Mouse (Mus musculus) forebrain, embryonic 13.5 days (tissue): ENCODE data around the gene Slc35f1. TPM values are rescaled to one million over a fixed set of nuclear protein-coding genes. Genes with fewer than 3 reads are reported as not detected.
A peak's percentile ranks its signal among the peaks of the same experiment; 100 is the strongest.
"Not testable (repeated sequence)": the region's sequence is repeated elsewhere in the genome, so short reads cannot be mapped to it uniquely, and the experiment has no call there.

Experiments used
- ATAC-seq: fragments of 200-750 bp; cut with Nextera tagmentation; 2 replicates; pipeline ENCODE4 v1.8.0; 2017
- H3K27ac ChIP-seq: fragments of 300-500 bp; sonication (generic); 2 replicates; pipeline ENCODE4 v1.5.1; 2015; ENCODE audit warnings: inconsistent platforms, mild to moderate bottlenecking, moderate library complexity
- H3K27me3 ChIP-seq: fragments of 300-500 bp; sonication (generic); 2 replicates; pipeline ENCODE4 v1.6.1; 2015; ENCODE audit warnings: mild to moderate bottlenecking, inconsistent platforms
- H3K36me3 ChIP-seq: fragments of 300-500 bp; sonication (generic); 2 replicates; pipeline ENCODE4 v1.6.1; 2015; ENCODE audit warnings: mild to moderate bottlenecking, inconsistent platforms; ENCODE audit not compliant: poor library complexity, severe bottlenecking
- H3K4me1 ChIP-seq: fragments of 300-500 bp; sonication (generic); 2 replicates; pipeline ENCODE4 v1.6.1; 2015; ENCODE audit warnings: inconsistent platforms
- H3K4me2 ChIP-seq: fragments of 300-500 bp; sonication (generic); 2 replicates; pipeline ENCODE4 v1.6.1; 2015; ENCODE audit warnings: inconsistent platforms, mild to moderate bottlenecking, moderate library complexity
- H3K4me3 ChIP-seq: fragments of 300-500 bp; sonication (generic); 2 replicates; pipeline ENCODE4 v1.5.1; 2015; ENCODE audit warnings: mild to moderate bottlenecking, inconsistent platforms
- H3K9ac ChIP-seq: fragments of 300-500 bp; sonication (generic); 2 replicates; pipeline ENCODE4 v1.6.1; 2015; ENCODE audit warnings: mild to moderate bottlenecking, inconsistent platforms
- H3K9me3 ChIP-seq: fragments of 300-500 bp; sonication (generic); replicated peaks from 2 replicates; pipeline ENCODE4 v1.6.1; 2016; ENCODE audit warnings: inconsistent platforms
- WGBS: fragments of 180-500 bp; shearing (Covaris S2); methylation state at CpG from one replicate; pipeline ENCODE4 v1.1.7; 2015; 5-methylcytosine and 5-hydroxymethylcytosine counted together
- polyA plus RNA-seq: library from polyadenylated mRNA; unstranded; fragments of >200 nt; fragmentation: Nextera tagmentation; extraction: Ambion mirVana; gene quantifications from 2 replicates; pipeline ENCODE4 v1.2.1, GENCODE M21; 2015

Slc35f1 gene
- polyA plus RNA-seq, 1 experiment from 2014 or later: 26.1 TPM

GRCm38 (mm10) chr10:52877263-52878021 is 187.1 kb downstream of the Slc35f1 start:
- H3K27ac ChIP-seq: peak overlapping the region; percentile 79
- no peaks in the 10 kb centered on the region for H3K9me3 ChIP-seq
- ATAC-seq: peak; percentile 87
- WGBS: 14% methylated on average over 6 of the region's 6 CpGs
- H3K4me2 ChIP-seq: 0 out of 2 replicates have a peak overlapping the region, but pooled peaks have one; percentile 12
- H3K9ac ChIP-seq: no peak overlapping the region
- no peak overlapping the region for H3K4me3 ChIP-seq
- no peaks in the 10 kb centered on the region for H3K36me3 ChIP-seq
- no peaks in the 10 kb centered on the region for H3K27me3 ChIP-seq
- peaks cover 45% of the 10 kb centered on the region for H3K4me1 ChIP-seq

DNA sequence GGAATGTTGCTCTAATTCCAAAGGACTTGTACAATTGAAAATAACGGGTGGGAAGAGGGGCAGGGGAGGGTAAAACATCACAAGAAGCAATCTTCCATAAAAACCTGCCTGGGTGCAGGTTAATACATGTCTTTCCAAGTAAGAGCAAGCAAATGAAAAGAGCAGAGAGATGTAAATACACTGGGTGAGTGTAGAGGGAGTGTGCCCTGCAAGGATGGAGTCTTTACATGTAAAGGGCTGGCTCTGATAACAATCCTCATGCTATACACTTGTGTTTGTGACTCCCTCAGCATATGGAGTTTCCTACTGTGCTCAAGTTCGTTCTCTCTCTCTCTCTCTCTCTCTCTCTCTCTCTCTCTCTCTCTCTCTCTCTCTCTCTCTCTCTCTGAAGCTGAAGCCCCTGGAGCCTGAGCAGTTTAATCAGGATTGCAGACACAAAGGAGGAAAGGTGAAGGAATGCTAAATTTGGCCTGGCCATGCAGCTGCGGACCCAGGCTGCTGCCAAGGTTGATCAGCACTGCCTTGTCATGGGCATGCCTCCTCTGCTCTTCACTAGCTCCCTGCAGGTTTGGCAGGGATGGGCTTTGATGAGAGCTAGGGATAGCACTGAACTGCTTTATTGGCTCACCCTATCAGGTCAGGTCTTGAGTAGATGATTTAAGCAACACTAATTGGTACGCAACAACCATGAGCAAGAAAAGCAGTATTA is 187.9 kb downstream of the Slc35f1 start:
- ATAC-seq: peak; percentile 55
- Histone ChIP-seq H3K27me3 (no peaks in the 10 kb centered on the region), H3K4me2 (peak overlapping the region; percentile 12), H3K36me3 (no peaks in the 10 kb centered on the region), H3K9me3 (no peaks in the 10 kb centered on the region), H3K4me1 (peaks cover 46% of the 10 kb centered on the region), H3K4me3 (no peak overlapping the region), H3K9ac (no peak overlapping the region), H3K27ac (peak overlapping the region; percentile 79)
- WGBS: 25% methylated on average over 4 of the region's 4 CpGs

DNA sequence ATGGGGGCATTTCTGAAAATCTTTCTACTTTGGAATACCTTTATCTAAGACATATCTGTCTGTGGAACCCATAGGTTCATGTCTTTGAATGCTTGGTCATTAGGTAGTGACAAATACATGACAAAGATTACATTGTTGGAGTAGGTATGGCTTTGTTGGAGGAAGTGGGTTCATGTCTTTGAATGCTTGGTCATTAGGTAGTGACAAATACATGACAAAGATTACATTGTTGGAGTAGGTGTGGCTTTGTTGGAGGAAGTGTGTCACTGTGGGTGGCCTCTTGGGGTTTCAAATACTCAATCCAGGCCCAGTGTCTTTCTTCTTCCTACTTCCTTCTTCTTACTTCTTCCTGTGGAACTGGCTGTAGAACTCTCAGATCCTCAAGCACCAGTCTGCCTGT is 206.4 kb downstream of the Slc35f1 start:
- H3K27me3 ChIP-seq, H3K9me3 ChIP-seq, H3K36me3 ChIP-seq, H3K27ac ChIP-seq, H3K4me1 ChIP-seq, ATAC-seq, H3K4me2 ChIP-seq, H3K9ac ChIP-seq, H3K4me3 ChIP-seq: not testable (repeated sequence)

- Histone ChIP-seq H3K36me3 (no peaks in the 10 kb centered on the region), H3K4me2 (no peak overlapping the region), H3K4me3 (no peak overlapping the region), H3K4me1 (0 out of 2 replicates have a peak, but pooled peaks cover 5% of the 10 kb centered on the region), H3K9me3 (no peaks in the 10 kb centered on the region), H3K27me3 (no peaks in the 10 kb centered on the region), H3K9ac (no peak overlapping the region), H3K27ac (no peak overlapping the region)
- ATAC-seq: peak; percentile 76
- WGBS: 64% methylated on average over 2 of the region's 2 CpGs
These were observed 214.6 kb downstream of the Slc35f1 start for GRCm38 (mm10) chr10:52904914-52905313.

DNA sequence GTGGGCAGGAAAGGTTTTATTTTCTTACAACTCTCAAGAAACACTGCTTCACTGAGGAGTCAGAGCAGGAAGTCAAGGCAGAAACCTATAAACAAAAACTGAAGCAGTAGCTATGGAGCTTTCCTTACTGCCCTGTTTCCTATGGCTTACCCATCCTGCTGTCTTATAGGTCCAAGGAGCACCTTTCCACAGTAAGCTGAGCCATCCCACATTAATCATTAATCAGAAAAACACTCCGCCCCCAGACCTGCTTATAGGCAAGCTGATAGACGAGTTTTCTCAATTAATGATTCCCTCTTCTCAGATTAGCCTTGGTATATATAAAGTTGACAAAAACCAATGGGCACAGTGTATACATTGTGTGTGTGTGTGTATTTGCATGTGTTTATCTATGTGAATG is 221.4 kb downstream of the Slc35f1 start:
- no peaks in the 10 kb centered on the region for H3K36me3 ChIP-seq
- H3K27ac ChIP-seq: no peak overlapping the region
- no peak overlapping the region for H3K9ac ChIP-seq
- 84% methylated on average over 2 of the region's 2 CpGs for WGBS
- no peaks in the 10 kb centered on the region for H3K4me1 ChIP-seq
- no peak for ATAC-seq
- H3K4me3 ChIP-seq: no peak overlapping the region
- no peaks in the 10 kb centered on the region for H3K9me3 ChIP-seq
- H3K4me2 ChIP-seq: no peak overlapping the region
- H3K27me3 ChIP-seq: no peaks in the 10 kb centered on the region

DNA sequence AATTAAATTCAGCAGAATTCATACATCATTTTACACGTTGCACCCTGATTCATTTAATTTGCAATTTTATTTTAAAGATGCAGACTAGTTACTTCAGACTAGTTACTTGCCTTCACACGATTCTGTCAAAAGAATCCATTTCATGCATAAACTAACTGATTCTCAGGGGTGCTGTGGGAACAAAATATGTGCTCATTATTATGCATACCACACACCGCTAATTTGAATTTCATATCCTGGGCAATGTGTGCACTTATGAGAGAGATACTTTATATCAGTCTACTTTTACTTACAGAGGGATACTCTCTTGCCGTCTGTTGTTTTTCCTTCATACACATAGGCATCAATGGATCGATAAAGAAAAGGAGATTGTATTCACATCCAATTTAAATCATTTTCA is 228.4 kb downstream of the Slc35f1 start:
- H3K9ac ChIP-seq: no peak overlapping the region
- peak; percentile 38; the same call in 1 of the 2 replicates for ATAC-seq
- H3K27me3 ChIP-seq: no peaks in the 10 kb centered on the region
- H3K4me2 ChIP-seq: no peak overlapping the region
- H3K4me3 ChIP-seq: no peak overlapping the region
- H3K4me1 ChIP-seq: peaks cover 12% of the 10 kb centered on the region; the same call in 1 of the 2 replicates
- WGBS: 54% methylated on average over 5 of the region's 5 CpGs
- H3K36me3 ChIP-seq: no peaks in the 10 kb centered on the region
- H3K9me3 ChIP-seq: no peaks in the 10 kb centered on the region
- H3K27ac ChIP-seq: no peak overlapping the region

DNA sequence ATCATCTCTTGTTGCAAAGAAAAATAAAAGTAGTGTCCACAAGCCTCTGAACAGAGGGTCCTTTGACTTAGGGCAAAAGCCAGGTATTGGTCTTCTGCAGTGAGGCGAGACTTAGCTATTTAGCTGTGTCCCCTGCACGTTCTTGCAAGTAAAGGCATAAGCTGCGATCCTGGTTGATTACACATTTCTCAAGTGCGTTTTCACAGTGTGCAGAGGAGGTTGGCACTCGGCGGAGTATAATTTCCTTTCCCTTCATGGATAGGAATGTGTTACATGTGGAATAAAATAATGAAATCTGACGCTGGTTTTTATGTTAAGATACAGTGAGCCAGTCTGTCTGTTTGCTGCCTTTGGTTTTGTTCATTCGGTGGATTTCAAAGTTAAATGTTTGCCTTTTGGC is 232.8 kb downstream of the Slc35f1 start:
- no peaks in the 10 kb centered on the region for H3K9me3 ChIP-seq
- no peaks in the 10 kb centered on the region for H3K36me3 ChIP-seq
- no peaks in the 10 kb centered on the region for H3K27me3 ChIP-seq
- peaks cover 10% of the 10 kb centered on the region; the same call in 1 of the 2 replicates for H3K4me1 ChIP-seq
- H3K4me2 ChIP-seq: no peak overlapping the region
- no peak for ATAC-seq
- H3K27ac ChIP-seq: no peak overlapping the region
- H3K4me3 ChIP-seq: no peak overlapping the region
- 82% methylated on average over 8 of the region's 8 CpGs for WGBS
- H3K9ac ChIP-seq: no peak overlapping the region

DNA sequence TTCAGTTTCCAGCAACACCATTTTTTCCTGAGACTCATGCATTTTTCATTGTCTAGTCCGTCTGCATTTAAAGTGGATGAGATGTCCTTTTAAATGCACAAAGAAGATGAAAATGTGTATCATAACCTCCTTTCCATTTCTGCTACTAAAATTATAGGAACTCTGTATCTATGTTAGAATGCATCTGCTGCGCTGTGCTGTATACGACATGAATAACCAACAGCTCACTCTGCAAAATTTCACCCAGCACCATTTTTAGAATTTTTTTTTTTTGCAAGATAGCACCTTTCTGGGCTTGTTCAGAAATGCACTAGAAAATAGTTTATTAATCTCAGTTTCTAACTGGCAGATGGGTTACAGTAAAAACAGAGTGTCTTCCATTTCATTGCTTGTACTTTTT is 236.0 kb downstream of the Slc35f1 start:
- Histone ChIP-seq H3K4me3 (no peak overlapping the region), H3K4me2 (no peak overlapping the region), H3K27ac (no peak overlapping the region), H3K4me1 (no peaks in the 10 kb centered on the region; the same call in 1 of the 2 replicates), H3K36me3 (no peaks in the 10 kb centered on the region), H3K27me3 (no peaks in the 10 kb centered on the region), H3K9ac (no peak overlapping the region), H3K9me3 (no peaks in the 10 kb centered on the region)
- WGBS: 81% methylated on average over 3 of the region's 3 CpGs
- peak; percentile 39; the same call in 1 of the 2 replicates for ATAC-seq

GRCm38 (mm10) chr10:52932159-52932558 is 241.8 kb downstream of the Slc35f1 start:
- H3K4me3 ChIP-seq: no peak overlapping the region
- H3K36me3 ChIP-seq: peaks cover 11% of the 10 kb centered on the region; the same call in 1 of the 2 replicates
- no peaks in the 10 kb centered on the region for H3K27me3 ChIP-seq
- H3K4me2 ChIP-seq: no peak overlapping the region
- 36% methylated on average over 1 of the region's 1 CpGs for WGBS
- no peaks in the 10 kb centered on the region; the same call in 1 of the 2 replicates for H3K4me1 ChIP-seq
- no peak for ATAC-seq
- H3K9me3 ChIP-seq: no peaks in the 10 kb centered on the region
- H3K9ac ChIP-seq: no peak overlapping the region
- no peak overlapping the region for H3K27ac ChIP-seq

DNA sequence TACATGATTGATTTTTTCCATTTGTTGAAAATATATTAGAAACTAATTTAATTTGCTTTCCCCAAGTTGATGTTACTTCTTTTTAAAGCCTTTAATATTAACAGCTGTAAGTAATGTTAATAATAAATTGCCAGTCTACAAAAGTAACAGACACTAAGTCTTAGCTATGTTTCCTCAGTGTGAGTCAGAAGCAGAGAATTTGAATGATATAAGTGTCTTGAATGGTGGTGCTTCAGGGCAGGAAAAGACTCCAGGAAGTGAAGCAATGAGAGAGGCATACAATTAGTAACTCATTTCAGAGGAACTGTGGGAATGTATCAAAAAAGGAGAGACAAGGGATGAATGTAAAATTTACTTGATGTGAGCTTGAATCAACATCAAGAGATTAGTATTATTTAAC is 244.3 kb downstream of the Slc35f1 start:
- Histone ChIP-seq H3K9me3 (no peaks in the 10 kb centered on the region), H3K4me3 (no peak overlapping the region), H3K4me2 (no peak overlapping the region), H3K36me3 (peaks cover 11% of the 10 kb centered on the region; the same call in 1 of the 2 replicates), H3K9ac (no peak overlapping the region), H3K4me1 (no peaks in the 10 kb centered on the region), H3K27ac (no peak overlapping the region), H3K27me3 (no peaks in the 10 kb centered on the region)
- no peak for ATAC-seq

DNA sequence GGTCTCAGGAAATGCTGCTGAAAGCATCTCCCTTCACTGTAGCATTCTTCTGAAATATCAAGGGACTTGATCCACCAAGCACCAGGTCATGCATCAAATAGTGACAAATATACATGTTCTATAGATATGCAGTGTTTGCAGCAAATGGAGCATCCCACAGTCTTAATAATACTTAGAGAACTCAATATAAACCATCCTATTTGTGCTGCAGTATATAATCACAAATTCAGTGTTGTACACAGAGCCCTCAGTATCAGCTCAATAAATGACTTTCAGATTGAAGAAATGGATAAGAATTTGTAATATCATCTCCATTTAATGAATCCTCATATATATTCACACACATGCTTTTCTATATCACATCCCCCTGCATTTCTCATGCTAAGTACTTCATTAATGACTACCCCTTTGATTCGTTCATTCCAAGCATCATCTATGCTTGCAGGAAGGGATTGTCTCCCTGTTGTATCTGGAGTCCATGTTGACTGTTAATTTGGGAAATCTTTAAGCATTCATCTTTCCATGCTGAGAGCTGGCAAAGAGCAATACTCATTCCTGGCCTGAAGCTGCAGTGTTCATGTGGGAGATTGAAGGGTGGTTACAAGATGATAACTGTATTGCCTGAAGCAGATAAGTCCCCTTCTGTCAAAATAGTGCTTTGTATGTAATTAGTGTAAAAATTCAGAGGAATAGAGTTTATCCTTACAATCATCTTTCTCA is 249.9 kb downstream of the Slc35f1 start:
- ATAC-seq: peak; percentile 63
- Histone ChIP-seq H3K4me1 (peaks cover 7% of the 10 kb centered on the region), H3K9me3 (no peaks in the 10 kb centered on the region), H3K4me2 (no peak overlapping the region), H3K27ac (peak overlapping the region; percentile 2; the same call in 1 of the 2 replicates), H3K4me3 (no peak overlapping the region), H3K36me3 (no peaks in the 10 kb centered on the region), H3K9ac (no peak overlapping the region), H3K27me3 (no peaks in the 10 kb centered on the region)
- WGBS: 44% methylated on average over 1 of the region's 1 CpGs

- H3K4me3 ChIP-seq: no peak overlapping the region
- no peaks in the 10 kb centered on the region for H3K36me3 ChIP-seq
- no peak overlapping the region for H3K9ac ChIP-seq
- WGBS: 55% methylated on average over 5 of the region's 5 CpGs
- no peak overlapping the region for H3K4me2 ChIP-seq
- ATAC-seq: peak; percentile 53; the same call in 1 of the 2 replicates
- peak overlapping the region; percentile 2; the same call in 1 of the 2 replicates for H3K27ac ChIP-seq
- H3K9me3 ChIP-seq: no peaks in the 10 kb centered on the region
- H3K4me1 ChIP-seq: peaks cover 7% of the 10 kb centered on the region
- no peaks in the 10 kb centered on the region for H3K27me3 ChIP-seq
These were observed 250.5 kb downstream of the Slc35f1 start for GRCm38 (mm10) chr10:52940831-52941216.
